Mouse (Mus musculus): ENCODE results near the gene Pms1.
"Not testable (repeated sequence)": the region's sequence is repeated elsewhere in the genome, so short reads cannot be mapped to it uniquely, and the experiment has no call there.

The Pms1 gene

GRCm38 (mm10) chr1:53296581-53297383 is at the start of gene Pms1, which contains the start of the genes Ormdl1 and Gm28778:
Gene Pms1, minus strand, starts transcription at chr1:53297018.
Gene Ormdl1, plus strand, starts transcription at chr1:53297095.
Gene Gm28778, plus strand, starts transcription at chr1:53297111.
- CTCF ChIA-PET: interaction anchor here (0.8 kb wide), 1 partner anchor 1723 kb away, joined by 4 read pairs; no protein-coding TSS in a partner anchor

DNA sequence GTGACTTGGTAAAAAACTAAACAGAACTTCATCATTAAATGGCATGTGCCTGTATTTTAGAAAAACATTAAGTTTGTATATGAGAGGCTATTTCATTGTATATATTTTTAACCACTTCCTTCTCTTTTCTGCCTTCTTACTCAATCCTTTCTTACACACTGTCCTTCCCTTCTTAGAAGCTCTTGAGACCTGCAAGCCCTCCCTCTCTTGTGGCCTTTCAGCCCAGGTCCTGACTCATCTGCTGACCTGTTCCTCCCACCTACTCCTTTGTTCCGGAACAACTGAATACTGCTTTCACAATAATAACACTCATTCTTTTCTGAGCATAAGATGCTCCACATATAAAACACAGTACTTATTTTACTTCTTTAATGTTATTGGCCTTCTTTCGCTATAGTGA is 44.3 kb upstream of the Pms1 start:
- CTCF ChIA-PET: no interaction called here

DNA sequence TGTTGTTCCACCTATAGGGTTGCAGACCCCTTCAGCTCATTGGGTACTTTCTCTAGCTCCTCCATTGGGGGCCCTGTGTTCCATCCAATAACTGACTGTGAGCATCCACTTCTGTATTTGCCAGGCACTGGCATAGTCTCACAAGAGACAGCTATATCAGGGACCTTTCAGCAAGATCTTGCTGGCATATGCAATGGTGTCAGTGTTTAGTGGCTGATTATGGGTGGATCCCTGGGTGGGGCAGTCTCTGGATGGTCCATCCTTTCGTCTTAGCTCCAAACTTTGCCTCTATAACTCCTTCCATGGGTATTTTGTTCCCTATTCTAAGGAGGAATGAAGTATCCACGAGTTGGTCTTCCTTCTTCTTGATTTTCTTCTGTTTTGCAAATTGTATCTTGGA is 40.6 kb upstream of the Pms1 start:
- CTCF ChIA-PET: interaction anchor here (0.5 kb wide), 1 partner anchor 44 kb away, joined by 3 read pairs; no protein-coding TSS in a partner anchor

DNA sequence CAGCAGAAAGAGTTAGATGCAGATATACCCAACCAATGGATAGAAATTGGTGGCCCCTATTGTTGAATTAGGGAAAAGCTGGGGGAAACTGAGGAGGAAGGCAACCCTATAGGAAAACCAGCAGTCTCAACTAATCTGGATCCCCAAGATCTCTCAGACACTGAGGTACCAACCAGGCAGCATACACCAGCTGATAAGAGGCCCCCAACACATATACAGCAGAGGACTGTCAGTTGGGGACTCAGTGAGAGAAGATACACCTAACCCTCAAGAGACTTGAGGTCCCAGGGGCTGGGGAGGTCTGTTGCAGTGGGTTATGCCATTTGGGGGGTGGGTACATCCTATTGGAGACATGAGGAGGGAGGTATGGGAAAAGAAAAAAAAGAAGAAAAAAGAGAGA is 38.6 kb upstream of the Pms1 start:
- CTCF ChIA-PET: no interaction called here

- CTCF ChIA-PET: not testable (repeated sequence)
Measured at GRCm38 (mm10) chr1:53333527-53333926, 36.7 kb upstream of the Pms1 start.

DNA sequence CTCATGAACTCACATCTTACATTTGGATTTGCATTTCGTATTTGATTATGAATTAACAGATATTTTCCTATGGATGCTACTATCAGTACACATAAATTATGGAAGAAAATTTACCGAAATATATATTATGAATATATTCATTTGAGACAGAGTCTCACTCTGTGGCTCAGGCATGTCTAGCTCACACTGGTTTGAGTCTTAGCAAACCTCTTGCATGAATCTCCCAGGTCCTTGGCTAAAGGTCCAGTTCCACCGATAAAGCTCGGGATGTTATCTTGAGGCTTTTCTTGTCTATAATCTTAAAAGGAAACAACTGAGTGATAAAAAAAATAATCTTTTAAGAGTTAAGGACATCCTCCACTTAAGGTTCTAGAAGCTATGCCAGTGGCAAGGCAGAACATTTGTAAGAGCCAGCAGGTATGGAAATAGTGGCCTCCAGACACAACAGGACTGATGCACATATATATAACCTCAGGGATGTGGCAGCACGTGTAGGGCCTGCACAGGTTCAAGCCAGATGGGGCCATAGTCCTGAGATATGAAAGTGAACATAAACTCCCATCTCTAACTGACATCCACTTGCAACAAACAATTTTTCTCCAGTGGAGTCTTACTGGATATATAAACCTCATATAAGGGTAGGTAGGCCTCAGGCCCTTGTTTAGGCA is 28.1 kb upstream of the Pms1 start:
- CTCF ChIA-PET: no interaction called here

DNA sequence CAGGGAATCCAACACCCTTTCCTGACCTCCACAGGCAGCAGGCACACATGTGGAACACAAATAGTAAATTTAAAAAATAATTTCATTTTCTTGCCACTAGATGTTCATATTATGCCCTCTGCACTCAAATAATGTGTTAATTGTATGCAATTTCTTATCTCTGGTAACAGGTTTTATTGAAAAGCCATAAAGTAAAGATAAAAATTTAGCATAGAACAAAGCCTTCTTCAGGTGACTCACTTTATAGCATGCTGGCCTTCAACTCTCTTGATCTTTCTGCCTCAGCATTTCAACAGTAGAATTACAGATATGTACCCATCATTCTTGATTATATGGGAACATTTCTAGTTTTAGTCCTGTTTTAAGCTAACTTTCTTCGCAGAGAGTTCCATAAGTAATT is 27.5 kb upstream of the Pms1 start:
- CTCF ChIA-PET: no interaction called here

GRCm38 (mm10) chr1:53323254-53323653 is 26.4 kb upstream of the Pms1 start:
- CTCF ChIA-PET: no interaction called here

GRCm38 (mm10) chr1:53321662-53322344 is 25.0 kb upstream of the Pms1 start:
- CTCF ChIA-PET: no interaction called here

DNA sequence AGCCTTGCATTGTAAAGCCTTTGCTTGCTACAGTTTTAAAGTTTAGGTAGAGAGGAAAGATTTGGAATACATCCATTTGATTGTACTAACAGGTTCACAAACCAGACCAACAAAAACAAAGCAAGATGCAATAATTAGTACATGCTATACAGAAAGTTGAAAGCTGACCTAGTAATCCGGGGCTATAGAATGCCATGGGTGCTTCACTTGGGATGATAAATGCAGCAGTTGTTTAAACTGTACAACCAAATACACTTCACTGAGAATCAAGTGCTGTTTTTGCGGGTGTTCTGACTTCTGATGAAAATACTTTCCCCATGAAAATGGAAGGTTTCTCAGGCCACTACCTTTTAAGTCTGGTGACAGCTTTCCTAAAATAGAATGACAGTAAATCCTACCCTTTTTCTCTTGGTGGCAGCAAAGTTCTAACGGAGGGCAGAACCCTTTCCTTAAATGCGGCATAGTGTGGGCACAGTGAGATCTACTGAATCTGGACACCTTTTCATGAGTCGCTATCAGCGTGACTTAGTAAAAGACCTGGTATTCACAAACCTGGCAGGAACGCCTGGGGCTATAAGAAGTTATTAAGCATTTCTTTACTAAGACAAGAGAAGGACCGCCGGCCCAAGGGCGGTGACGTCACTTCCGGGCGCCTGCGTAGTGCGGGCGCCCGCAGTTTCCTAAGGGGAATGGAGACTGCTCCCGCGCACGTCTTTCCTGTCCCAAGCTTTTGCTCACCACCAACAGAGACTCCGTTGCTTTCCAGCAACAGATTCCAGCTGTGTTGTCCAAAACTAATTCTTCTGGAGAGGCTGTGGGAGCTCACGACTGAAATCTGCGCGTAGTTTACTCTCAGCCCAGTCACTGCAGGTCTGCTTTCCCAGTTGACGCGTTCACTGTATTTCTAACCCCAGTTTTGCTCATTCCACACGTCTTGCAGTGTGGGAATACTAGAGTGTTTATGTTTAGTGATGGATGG is 16.5 kb upstream of the Pms1 start, which contains the start of gene Osgepl1:
Osgepl1 (plus strand) TSS at position 636 of the 979 bp plus-strand sequence.
- CTCF ChIA-PET: no interaction called here

- CTCF ChIA-PET: no interaction called here
Measured at GRCm38 (mm10) chr1:53300506-53300905, 3.7 kb upstream of the Pms1 start.

DNA sequence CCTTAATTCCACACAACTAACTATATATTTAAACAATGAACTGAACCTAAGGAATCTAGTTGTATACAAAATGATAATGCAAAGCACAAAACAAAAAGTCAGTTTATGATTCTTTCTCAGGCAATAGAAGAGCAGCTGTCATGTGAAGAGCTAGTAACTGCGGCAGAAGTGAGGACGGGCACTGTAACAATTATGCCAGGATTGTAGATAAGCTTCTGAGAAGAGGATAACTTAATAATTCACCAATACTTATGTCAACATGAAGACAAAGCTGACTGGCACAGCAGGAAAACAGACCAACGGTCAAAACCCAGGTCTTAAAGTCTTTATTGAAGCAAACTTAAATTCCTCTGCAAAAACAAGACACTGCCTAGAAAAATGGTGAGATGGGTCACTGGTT is 5.6 kb downstream of the Pms1 start:
- CTCF ChIA-PET: no interaction called here

DNA sequence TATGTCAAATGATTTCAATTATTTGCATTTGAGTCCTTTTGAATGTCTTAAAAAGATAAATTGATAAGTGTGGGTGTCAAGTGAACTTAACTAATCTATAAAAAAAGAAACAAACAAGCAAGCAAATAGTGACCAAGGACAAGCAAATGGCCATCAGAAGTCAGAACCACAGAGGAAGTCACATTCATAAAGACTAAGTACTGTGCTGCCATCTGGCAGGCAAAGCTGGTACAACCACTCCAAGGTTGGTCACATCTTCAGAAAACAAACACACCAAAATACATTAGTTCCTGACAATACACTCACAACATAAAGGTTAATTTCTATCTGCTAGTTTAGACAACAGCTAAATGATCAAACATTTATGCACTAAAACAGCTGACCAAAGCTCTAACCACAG is 24.2 kb downstream of the Pms1 start:
- CTCF ChIA-PET: no interaction called here

GRCm38 (mm10) chr1:53269901-53270300 is 26.9 kb downstream of the Pms1 start:
- CTCF ChIA-PET: no interaction called here

GRCm38 (mm10) chr1:53264958-53265612 is 31.7 kb downstream of the Pms1 start:
- CTCF ChIA-PET: not testable (repeated sequence)

- CTCF ChIA-PET: no interaction called here
Measured at GRCm38 (mm10) chr1:53226063-53226462, 70.8 kb downstream of the Pms1 start.

DNA sequence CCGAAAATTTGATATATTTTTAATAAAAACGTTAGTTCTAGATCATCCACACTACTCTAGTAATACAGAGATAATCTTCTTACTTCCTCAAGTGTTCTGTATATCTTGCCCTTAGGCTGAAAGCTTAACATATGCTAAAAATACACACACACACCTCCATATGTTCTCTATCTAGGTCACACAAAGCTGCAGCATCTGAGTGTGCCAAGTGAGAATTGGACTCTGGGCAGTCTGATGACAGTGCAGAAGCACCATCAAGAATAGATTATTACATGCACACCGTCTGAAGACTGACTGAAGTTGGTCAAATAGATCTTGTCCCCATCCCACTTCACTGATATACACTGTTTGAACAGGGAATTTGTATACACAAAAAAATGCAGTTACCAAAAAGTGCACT is 71.2 kb downstream of the Pms1 start:
- CTCF ChIA-PET: no interaction called here

DNA sequence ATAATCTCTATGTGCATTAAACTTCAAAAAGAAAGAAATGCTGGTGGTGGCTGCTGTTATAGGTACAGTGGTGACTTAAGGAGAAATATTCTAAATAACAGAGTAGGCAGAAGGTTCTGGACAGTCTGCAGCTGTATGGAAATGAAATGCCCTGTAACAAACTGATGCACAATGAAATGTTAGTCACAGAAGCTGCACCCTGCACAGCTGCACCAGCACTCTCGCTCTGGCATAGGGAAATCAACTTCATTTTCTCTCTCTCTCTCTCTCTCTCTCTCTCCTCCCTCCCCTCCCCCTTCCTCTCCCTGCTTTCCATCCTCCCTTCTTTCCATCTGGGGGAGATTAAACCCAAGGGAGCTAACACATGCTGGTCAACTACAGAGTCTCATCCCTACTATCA is 72.0 kb downstream of the Pms1 start:
- CTCF ChIA-PET: interaction anchor here (0.6 kb wide), 1 partner anchor 1263 kb away, joined by 3 read pairs; no protein-coding TSS in a partner anchor

DNA sequence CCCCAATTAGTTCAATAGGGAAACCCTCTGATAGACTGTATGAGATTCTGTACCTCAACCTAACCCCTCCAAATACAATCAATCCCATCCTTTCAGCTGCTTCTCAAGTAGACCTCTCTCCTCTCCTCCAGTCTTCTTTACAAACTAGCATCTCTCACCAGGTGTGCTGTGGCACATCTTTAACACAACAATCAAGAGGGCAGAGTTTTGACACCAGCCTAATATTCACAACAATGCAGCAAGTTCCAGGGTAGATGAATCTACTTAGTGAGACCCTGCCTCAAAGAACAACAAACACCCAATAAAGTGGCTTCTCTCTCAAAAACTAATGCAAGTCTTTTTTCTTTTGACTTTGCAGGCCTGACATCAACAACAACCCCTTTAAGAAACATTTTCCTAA is 86.7 kb downstream of the Pms1 start:
- CTCF ChIA-PET: no interaction called here

GRCm38 (mm10) chr1:53203902-53204301 is 92.9 kb downstream of the Pms1 start:
- CTCF ChIA-PET: no interaction called here

- CTCF ChIA-PET: no interaction called here
Measured at GRCm38 (mm10) chr1:53201630-53202199, 95.1 kb downstream of the Pms1 start.

Data from spleen, embryonic (tissue).